Mouse (Mus musculus) brain, embryonic 14.5 days (tissue): ENCODE measurements at regions not wholly inside any gene's neighbourhood (a gene's known extent, or its start where the extent isn't known, plus 50 kb on each side); places are given as distances from the start of the nearest gene placed in this dataset.

ENCODE experiments used
- CTCF ChIP-seq: fragments of 200-500 bp; IDR thresholded peaks from 2 replicates; pipeline ENCODE4 v1.5.1; 2012; ENCODE audit warnings: inconsistent platforms, mild to moderate bottlenecking, moderate library complexity, borderline replicate concordance; ENCODE audit not compliant: insufficient read depth, insufficient read length; ENCODE audit errors: extremely low read depth
- POLR2A ChIP-seq: fragments of 200-500 bp; IDR thresholded peaks from 2 replicates; pipeline ENCODE4 v1.6.1; 2012; ENCODE audit warnings: mild to moderate bottlenecking, inconsistent platforms, borderline replicate concordance; ENCODE audit not compliant: poor library complexity, insufficient read depth, insufficient read length, severe bottlenecking; ENCODE audit errors: extremely low read depth

GRCm38 (mm10) chr4:98243941-98244929 lies 138.9 kb downstream of the Tm2d1 start:
- TF ChIP-seq CTCF (no peak), POLR2A (no peak)
